Mouse (Mus musculus) layer of hippocampus, adult 9-11 months (tissue): ENCODE measurements around the gene Swi5.

Experiments
- DNase-seq: peaks from one replicate; pipeline ENCODE4 v3.0.0; 2022

Swi5 gene

DNA sequence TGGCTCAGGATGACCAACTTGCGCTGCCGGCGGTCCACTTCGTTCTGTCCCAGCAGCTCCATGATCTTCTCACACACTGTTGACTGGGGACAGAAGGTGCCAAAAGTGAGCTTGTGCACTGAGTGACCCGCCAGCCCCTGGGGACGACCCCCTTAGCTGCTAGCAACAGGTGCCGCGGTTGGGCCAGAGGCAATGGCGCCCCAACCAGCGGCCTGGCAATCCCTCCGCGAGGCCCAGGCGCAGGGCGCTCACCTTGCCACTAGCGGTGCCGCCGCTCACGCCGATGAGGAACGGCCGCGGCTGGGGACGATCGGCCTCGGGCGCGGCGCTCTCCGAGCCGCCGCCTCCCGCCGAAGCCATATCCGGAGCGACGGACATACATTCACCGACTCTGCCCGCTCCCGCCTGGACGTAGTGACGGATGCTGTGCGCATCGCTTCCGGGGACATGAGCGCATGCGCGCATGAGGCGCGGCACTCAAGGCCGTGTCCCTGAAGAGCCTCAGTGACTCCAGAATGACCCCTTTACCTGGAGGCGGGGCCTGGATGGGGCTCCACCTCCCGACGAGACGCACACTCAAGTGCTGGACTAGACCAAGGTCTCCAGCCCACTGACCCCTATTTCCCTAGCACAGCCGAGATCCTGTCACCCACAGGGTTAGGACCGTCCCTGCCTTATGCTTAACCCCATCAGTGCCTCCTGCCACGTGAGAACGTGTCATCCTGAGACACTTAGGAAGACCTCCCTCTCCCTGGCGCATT is 28.0 kb downstream of the Swi5 start, which contains the start of gene Uck1:
Gene Uck1 (minus strand): TSS at position 503 of the 761 bp plus-strand sequence.
- DNase-seq: peak; percentile 92

DNA sequence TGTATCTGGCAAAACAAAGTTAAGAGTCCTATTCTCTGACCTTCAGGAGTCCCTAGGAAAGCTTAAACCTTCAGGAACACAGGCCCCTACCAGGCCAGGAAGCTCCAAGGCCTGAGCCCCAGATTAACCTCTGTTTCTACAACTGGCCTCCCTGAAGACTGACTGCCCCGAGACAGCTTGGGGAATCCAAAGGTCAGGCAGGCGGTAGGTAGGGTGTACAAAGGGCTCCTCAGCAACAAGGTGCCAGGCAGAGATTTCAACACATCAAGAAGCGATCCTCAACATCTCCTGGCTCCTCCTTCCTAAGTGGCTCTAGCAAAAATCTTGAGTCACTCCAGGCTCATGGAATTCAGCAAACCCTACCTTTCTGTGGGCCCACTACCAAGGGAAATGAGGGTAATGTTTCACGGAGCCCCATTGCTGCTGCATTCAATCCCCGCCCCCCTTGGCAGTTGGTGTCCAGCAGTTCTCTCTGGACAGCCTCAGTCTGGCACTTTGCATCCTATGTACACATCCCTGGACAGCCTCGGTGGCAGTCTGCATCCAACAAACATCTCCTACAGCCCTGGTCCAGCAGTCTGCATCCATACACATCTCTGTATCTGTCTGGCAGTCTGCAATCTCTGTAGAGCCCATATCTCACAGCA is 28.9 kb downstream of the Swi5 start:
- no peak for DNase-seq

DNA sequence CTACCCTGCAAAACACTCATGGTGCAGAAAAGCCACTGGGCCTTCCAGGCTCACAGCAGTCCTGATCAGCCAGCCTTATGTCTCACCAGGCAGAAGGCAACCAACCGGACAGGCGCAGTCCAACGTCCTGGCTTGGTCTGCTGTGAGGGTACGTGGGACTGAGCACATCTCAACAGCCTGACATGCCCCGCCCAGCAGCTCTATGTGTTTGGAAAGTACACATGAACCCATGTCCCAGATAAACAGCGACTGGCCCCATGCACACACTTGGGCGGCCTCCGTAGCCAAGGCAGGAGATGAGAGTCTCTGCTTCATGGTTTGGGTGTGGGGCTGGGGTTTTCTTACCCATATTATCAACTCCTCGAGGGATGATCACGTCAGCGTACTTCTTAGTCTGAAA is 31.6 kb downstream of the Swi5 start:
- no peak for DNase-seq

DNA sequence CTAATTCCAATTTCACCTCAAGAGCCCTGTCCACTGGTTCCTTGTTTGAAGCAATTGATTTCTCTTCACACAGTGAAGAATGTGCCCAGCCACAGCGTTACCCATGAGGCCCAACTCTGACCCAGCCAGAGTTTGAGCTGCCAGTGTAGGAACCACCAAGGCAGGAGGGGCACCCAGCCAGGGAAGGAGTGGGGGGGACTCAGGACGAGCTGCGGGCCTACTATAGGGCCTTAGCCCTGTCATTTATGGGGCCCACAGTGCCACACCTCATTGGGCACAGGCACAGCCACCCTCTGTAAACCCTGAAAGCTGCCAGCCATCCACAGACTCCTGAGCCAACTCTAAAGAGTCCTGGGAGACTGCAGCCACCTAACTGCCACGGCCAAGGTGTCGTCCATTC is 33.3 kb downstream of the Swi5 start:
- DNase-seq: no peak

DNA sequence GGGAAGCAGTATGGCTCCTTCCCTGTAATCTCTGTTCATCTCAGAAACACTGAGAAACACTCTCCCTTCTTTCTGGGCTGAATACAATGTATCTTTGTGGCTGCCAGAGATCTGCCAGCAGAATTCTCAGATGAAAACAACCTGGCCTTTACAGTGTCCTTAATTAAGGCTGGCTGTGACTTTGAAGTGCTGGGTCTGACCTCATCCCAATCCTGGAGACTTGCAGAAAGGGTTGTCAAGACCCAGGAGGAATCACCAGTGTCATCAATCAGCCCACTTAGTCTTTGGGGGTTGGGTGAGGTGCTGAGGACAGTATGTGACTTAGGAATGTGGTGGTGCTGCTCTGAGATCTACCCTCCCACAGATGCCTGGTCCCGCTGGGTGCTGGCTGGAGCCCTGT is 34.5 kb downstream of the Swi5 start:
- no peak for DNase-seq

DNA sequence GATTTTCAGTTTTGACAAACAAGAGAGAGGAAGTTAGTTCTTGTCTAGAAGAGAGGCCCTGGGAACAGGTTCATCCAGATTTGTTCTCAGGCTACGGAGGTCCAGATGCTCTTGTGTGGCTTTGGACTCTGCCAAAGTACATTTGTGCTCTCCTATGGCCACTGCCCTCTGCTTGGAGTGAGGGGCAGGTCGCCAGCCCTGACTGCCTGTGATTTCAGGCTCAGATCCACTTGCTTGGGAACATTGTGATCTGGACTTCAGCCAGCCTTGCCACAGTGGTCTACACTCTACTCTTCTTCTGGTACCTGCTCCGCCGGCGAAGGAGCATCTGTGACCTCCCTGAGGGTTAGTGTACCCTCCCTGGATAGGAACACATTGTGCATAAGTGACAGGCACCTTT is 35.2 kb downstream of the Swi5 start:
- no peak for DNase-seq

DNA sequence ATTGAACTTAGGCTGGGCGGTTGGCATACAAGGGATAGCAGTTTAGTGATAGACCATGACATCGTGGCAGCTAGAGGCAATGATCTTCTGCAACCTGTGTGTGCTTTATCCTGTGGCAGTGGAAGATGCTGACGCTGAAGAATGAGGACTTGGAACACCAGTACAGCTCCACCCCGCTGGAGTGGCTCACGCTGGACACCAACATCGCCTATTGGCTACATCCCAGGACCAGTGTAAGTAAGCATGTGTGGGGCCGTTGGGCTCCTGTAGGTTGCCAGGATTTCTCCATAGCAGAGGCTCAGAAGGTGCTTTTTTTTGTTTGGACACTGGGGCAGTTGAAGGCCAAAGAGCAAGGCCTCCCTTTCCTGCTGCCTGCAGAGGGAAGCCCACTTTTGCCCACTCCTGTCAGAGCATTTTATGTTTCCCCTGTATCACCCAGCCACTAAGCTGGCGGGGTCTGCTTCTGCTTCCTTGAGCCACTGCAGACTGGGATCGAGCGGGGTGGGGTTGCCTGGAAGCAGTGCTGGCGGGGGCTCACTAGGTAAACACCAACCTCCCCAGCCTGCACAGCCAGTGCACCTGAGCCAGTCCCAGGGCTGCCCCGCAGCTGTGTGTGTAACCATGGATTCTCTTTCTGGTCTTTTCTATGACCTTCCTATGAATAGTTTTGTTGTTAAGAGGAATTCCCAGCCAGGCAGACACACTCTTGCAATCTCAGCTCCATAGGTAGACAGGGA is 35.9 kb downstream of the Swi5 start:
- DNase-seq: no peak

DNA sequence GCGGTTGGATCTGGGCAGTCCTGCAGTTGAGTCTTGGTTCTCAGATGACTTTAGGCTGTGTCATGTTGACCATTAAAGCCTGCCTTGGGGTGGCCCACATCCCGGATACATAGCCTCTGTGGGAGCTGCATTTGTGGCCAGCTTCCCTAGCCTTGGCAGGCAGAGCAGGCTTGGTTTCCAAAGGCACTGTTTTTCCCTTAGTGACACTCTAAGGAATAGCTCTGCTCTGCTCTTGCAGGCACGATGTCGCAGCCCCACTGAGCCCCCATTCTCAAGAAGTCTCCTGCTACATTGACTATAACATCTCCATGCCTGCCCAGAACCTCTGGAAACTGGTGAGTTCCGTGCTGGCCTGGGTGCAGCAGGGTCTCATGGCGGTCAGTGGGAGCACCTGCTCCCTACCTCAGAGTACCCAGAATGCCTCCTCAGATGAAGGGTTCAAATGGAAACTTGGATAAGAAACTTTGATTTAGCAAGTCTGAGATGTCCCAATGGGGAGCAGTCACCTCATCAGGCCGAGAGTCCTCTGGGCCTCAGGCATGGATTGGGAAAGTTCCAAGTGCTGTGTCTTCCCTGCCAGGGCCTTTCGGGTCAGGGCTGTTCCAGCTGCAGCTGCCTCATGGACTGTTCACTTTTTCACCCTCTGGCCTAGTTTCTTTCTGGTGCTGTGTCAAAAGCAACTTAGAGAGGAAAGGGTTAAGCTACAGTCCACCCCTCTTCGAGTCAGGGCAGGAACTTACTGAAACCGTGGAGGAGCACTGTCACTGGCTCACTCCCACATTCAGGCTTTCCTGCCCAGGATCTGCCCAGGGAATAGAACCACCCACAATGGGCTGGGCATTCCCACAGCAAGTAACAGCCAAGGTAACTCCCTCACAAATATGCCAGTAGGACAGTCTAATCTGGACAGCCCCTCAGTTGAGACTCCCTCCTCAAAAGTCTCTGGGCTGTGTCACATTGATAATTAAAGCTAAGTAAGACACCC is 39.2 kb downstream of the Swi5 start:
- DNase-seq: no peak

DNA sequence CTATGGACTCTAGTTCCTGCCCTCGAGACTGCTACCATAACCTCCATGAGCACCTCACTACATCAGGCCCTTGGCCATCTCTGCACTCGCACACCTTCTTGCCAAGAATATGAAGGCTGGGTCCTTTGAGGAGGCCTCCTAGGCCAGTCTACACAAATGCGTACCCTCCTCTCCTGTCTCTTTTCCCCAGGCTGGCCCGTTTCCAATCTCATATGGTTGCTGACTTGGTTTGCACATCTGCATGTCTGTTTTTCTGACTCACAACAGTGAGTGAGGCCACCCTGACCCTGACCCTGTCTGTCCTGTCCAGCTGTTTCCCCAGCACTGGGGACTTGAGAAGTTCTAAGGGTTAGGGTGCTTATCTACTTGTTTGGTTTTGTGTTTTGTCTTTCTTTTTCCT is 41.1 kb downstream of the Swi5 start:
- DNase-seq: no peak

DNA sequence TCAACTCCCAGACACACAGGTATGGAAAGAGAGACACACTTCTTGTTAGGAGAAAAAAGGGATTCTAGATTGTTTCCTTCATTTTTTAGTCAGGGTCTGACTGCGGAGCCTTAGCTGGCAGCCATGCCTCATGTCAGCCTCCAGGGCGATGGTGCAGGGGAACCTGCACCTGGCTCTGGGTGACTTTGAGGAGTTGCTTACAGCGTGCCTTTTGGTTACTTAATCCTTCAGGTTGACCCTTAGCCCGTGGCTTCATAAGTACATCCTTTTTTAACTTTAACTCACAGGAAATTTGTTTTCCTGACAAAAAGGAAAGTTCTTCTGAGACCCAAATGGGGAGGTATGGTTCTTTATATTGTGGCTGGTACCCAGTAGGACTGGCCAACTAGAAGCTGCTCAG is 44.9 kb downstream of the Swi5 start:
- DNase-seq: no peak

DNA sequence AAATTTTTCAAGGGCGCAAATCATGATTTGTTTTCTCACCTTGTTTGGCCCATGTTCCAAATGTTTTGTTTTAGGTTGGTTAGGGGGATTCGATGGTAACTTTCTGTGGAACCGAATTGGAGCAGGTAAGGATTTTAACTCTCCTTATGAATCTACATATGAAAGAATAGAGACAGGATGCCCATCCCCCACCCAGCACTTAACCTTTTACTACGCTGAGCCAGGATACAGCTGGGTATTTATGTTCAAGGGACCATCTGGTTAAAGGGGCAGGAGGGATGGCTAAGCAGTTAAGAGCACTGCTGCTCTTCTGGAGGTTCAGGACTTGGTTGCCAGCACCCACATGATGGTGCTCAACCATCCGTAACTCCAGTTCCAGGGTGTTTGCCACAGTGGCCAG is 47.3 kb downstream of the Swi5 start:
- DNase-seq: no peak

DNA sequence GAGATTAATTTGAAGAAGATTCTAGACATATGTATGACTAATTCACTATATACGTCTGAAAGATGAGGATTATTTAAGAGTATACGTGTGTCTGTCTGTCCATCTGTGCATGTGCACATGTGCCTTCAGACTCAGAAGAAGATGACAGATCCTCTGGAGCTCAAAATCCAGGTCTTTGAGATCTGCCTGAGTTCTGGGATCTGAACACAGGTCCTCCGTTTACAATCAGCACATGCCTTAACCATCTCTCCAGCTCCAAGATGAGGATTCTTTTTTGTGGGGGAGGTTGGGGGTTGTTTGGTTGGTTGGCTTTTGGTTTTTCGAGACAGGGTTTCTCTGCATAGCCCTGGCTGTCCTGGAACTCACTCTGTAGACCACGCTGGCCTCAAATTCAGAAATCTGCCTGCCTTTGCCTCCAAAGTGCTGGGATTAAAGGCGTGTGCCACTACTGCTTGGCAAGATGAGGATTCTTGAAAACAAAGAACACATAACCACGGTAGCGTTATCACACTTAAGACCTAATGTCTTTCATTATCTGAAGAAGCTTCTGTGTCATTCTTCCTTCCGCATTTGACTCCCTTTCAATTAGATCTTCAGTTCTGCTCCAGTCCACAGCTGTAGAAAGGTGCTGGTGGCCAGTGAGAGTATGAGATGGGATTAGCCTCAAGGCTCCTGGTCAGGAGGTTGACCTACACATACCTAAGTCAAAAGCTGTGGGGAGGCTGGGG is 49.0 kb downstream of the Swi5 start:
- no peak for DNase-seq

DNA sequence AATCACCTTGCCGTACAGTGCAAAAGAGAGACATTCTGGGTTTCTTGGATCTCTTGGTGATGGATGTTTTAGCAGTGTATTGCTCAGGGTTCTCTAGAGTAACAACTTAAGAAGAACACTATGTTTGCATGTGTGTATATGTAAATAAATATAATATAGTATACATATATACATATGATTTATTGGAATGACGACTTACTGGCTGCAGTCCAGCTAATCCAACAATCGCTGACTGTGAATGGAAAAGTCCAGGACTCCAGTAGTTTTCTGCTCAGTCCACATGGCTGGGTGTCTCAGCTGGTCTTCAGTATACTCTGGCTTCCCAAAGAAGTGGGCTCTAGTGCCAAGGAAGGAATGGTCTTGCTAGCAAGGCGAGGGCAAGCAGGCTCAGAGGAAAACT is 50.3 kb downstream of the Swi5 start:
- DNase-seq: no peak

DNA sequence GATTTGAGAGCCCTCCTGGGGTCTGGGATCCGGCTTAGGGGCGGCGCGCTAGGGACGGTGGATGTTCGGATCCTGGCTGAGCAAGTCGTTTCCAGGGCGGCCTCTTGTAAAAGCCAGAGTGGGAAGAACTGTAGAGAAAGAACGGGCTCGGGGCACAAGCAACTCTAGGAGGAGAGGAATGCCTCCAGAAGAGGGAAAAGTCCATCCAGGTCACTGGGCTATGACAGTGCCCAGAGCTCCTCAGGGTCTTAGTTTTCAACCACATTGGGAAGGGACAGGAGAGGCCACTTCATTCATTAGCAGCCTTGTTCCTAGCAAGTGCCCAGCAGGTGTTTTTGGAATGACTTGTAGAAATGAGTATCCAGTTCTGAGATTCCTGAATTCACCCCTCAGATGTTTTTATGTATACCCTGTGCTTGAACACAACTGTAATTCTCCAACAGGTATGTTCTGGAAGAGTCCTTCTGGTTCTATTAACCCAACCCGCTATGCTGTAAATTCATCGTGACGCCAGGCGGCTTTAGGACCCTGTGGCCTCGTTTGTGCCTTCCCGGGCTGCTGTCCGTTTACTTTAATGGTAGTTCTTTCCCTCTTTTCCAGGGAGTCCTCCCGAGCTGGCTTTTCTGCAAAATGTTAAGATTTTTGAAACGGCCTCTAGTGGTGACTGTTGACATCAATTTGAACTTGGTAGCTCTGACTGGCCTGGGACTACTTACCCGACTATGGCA is 51.0 kb downstream of the Swi5 start:
- peak; percentile 39 for DNase-seq

DNA sequence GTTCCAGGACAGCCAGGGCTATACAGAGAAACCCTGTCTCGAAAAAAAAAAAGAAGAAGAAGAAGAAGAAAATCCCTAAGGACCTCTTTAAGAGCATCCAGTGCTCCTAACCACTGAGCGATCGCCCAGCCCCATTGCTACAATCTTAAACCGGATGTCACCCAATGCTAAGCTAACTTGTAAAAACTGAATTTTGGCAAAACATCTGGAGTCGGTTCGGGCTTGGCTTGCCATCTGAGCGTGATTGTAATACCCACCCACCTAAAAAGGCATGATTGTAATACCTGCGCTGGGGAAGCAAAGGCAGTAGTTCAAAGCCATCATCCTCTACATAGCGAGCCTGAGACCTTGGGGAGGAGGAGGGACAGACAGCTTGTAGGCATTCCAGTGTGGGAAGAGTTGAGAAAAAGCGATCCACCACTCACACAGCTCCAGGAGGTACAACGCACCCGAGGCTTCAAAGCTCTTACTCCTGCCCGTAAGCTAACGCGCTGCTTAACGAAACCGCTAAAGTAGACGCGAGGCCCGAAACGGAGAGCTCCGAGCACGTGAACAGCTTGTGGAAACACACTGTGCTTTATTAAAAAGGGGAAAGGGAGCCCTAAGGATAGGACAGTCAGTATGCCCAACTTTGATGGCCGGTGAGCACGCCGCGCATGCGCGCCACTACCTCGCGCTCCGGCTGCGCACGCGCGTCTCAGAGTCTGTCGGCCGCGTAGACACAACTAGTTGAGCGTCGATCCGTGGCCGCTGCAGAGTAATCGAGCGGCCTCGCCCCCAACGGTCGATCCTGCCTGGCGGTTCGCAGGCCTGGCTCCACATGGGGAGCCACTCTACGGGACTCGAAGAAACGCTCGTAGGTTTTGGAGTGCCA is 51.8 kb downstream of the Swi5 start, which contains the start of gene Pomt1:
Gene Pomt1 (plus strand): TSS at position 705 of the 874 bp plus-strand sequence.
- DNase-seq: peak; percentile 94

DNA sequence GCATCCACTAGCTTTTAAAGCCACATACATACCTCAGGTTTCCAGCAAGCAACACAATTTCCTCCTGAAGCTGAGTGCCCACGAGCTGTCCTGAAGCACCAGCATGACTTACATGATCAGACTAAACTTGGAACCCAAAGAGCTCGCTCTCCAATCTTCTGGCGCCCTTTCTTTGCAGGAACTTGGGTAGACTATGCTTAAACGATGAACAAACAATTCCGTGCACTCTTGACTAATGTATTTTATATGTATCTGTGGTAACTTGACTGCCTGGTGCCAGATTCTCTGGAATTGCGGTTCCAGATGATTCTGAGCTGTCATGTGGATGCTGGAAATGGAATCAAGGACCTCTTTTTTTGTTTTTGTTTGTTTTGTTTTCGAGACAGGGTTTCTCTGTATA is 52.4 kb downstream of the Swi5 start:
- DNase-seq: no peak
